Mouse (Mus musculus): ENCODE data around the gene Setmar. TPM values are rescaled to one million over a fixed set of nuclear protein-coding genes. Genes with fewer than 3 reads are reported as not detected.

The Setmar gene
- polyA plus RNA-seq, 1 experiment from 2014 or later = 6.9 TPM

GRCm38 (mm10) chr6:108065583-108065982 lies 738 bp downstream of the Setmar start:
- Histone ChIP-seq H3K9me3 (ENCODE audit: low read depth, low read length) (no peaks in the 10 kb centered on the region), H3K4me2 (peak overlapping the region; percentile 64), H3K27ac (ENCODE audit: low read depth) (peak overlapping the region; percentile 82), H3K36me3 (ENCODE audit: insufficient read depth) (no peaks in the 10 kb centered on the region), H3K9ac (no peak overlapping the region), H3K27me3 (ENCODE audit: insufficient read depth, low read length) (no peaks in the 10 kb centered on the region), H3K4me1 (ENCODE audit: insufficient read depth) (no peaks in the 10 kb centered on the region), H3K4me3 (ENCODE audit: low read depth, low read length) (peak overlapping the region; percentile 48)
- DNase-seq (peak; percentile 92), ATAC-seq (ENCODE audit: insufficient read depth) (no peak)
- peak; percentile 64 for TF ChIP-seq CTCF (IDR thresholded peaks at IDR 0.05; ENCODE audit: low read depth)
- 18% methylated on average over 6 of the region's 6 CpGs for whole genome bisulfite sequencing

- no peaks in the 10 kb centered on the region for H3K9me3 ChIP-seq (ENCODE audit: low read depth, low read length)
- H3K27ac ChIP-seq (ENCODE audit: low read depth) = no peak overlapping the region
- no peak for ATAC-seq (ENCODE audit: insufficient read depth)
- no peaks in the 10 kb centered on the region for H3K36me3 ChIP-seq (ENCODE audit: insufficient read depth)
- H3K4me1 ChIP-seq (ENCODE audit: insufficient read depth) = no peaks in the 10 kb centered on the region
- no peak overlapping the region for H3K4me3 ChIP-seq (ENCODE audit: low read depth, low read length)
- no peaks in the 10 kb centered on the region for H3K27me3 ChIP-seq (ENCODE audit: insufficient read depth, low read length)
- DNase-seq = no peak
- 93% methylated on average over 7 of the region's 7 CpGs for WGBS
- no peak for TF ChIP-seq CTCF (IDR thresholded peaks at IDR 0.05; ENCODE audit: low read depth)
- no peak overlapping the region for H3K4me2 ChIP-seq
- H3K9ac ChIP-seq = no peak overlapping the region
These were observed 6.1 kb downstream of the Setmar start for GRCm38 (mm10) chr6:108070947-108071346.

- H3K36me3 ChIP-seq (ENCODE audit: insufficient read depth) = 0 out of 2 replicates have a peak, but pooled peaks cover 3% of the 10 kb centered on the region
- TF ChIP-seq CTCF (IDR thresholded peaks at IDR 0.05; ENCODE audit: low read depth) = no peak
- H3K9ac ChIP-seq = no peak overlapping the region
- no peaks in the 10 kb centered on the region for H3K27me3 ChIP-seq (ENCODE audit: insufficient read depth, low read length)
- no peak for DNase-seq
- no peak overlapping the region for H3K4me2 ChIP-seq
- WGBS = 65% methylated on average over 5 of the region's 5 CpGs
- ATAC-seq (ENCODE audit: insufficient read depth) = no peak
- no peak overlapping the region for H3K4me3 ChIP-seq (ENCODE audit: low read depth, low read length)
- no peaks in the 10 kb centered on the region for H3K4me1 ChIP-seq (ENCODE audit: insufficient read depth)
- H3K27ac ChIP-seq (ENCODE audit: low read depth) = no peak overlapping the region
- no peaks in the 10 kb centered on the region for H3K9me3 ChIP-seq (ENCODE audit: low read depth, low read length)
These were observed 8.2 kb downstream of the Setmar start for GRCm38 (mm10) chr6:108073071-108073470.

GRCm38 (mm10) chr6:108073931-108074330 lies 9.1 kb downstream of the Setmar start:
- 87% methylated on average over 2 of the region's 2 CpGs for WGBS
- Histone ChIP-seq H3K4me3 (ENCODE audit: low read depth, low read length) (no peak overlapping the region), H3K9me3 (ENCODE audit: low read depth, low read length) (no peaks in the 10 kb centered on the region), H3K27ac (ENCODE audit: low read depth) (no peak overlapping the region), H3K27me3 (ENCODE audit: insufficient read depth, low read length) (no peaks in the 10 kb centered on the region), H3K4me1 (ENCODE audit: insufficient read depth) (no peaks in the 10 kb centered on the region), H3K36me3 (ENCODE audit: insufficient read depth) (0 out of 2 replicates have a peak, but pooled peaks cover 3% of the 10 kb centered on the region), H3K9ac (no peak overlapping the region), H3K4me2 (no peak overlapping the region)
- DNase-seq = no peak
- TF ChIP-seq CTCF (IDR thresholded peaks at IDR 0.05; ENCODE audit: low read depth) = no peak
- ATAC-seq (ENCODE audit: insufficient read depth) = no peak

- Histone ChIP-seq H3K36me3 (ENCODE audit: insufficient read depth) (0 out of 2 replicates have a peak, but pooled peaks cover 3% of the 10 kb centered on the region), H3K4me2 (no peak overlapping the region), H3K27me3 (ENCODE audit: insufficient read depth, low read length) (no peaks in the 10 kb centered on the region), H3K27ac (ENCODE audit: low read depth) (no peak overlapping the region), H3K9me3 (ENCODE audit: low read depth, low read length) (no peaks in the 10 kb centered on the region), H3K4me3 (ENCODE audit: low read depth, low read length) (no peak overlapping the region), H3K9ac (no peak overlapping the region), H3K4me1 (ENCODE audit: insufficient read depth) (no peaks in the 10 kb centered on the region)
- TF ChIP-seq CTCF (IDR thresholded peaks at IDR 0.05; ENCODE audit: low read depth) = no peak
- DNase-seq (no peak), ATAC-seq (ENCODE audit: insufficient read depth) (no peak)
- 86% methylated on average over 10 of the region's 10 CpGs for WGBS
These were observed 9.8 kb downstream of the Setmar start for GRCm38 (mm10) chr6:108074624-108075023.

- Histone ChIP-seq H3K36me3 (ENCODE audit: insufficient read depth) (0 out of 2 replicates have a peak, but pooled peaks cover 3% of the 10 kb centered on the region), H3K4me2 (no peak overlapping the region), H3K4me3 (ENCODE audit: low read depth, low read length) (no peak overlapping the region), H3K27me3 (ENCODE audit: insufficient read depth, low read length) (no peaks in the 10 kb centered on the region), H3K4me1 (ENCODE audit: insufficient read depth) (no peaks in the 10 kb centered on the region), H3K27ac (ENCODE audit: low read depth) (no peak overlapping the region), H3K9me3 (ENCODE audit: low read depth, low read length) (no peaks in the 10 kb centered on the region), H3K9ac (no peak overlapping the region)
- ATAC-seq (ENCODE audit: insufficient read depth) (no peak), DNase-seq (no peak)
- 93% methylated on average over 7 of the region's 7 CpGs for WGBS
- TF ChIP-seq CTCF (IDR thresholded peaks at IDR 0.05; ENCODE audit: low read depth) = no peak
These were observed 11.0 kb downstream of the Setmar start for GRCm38 (mm10) chr6:108075857-108076256.

- Histone ChIP-seq H3K4me2 (no peak overlapping the region), H3K9me3 (ENCODE audit: low read depth, low read length) (no peaks in the 10 kb centered on the region), H3K36me3 (ENCODE audit: insufficient read depth) (no peaks in the 10 kb centered on the region), H3K9ac (no peak overlapping the region), H3K4me3 (ENCODE audit: low read depth, low read length) (no peak overlapping the region), H3K27ac (ENCODE audit: low read depth) (no peak overlapping the region), H3K4me1 (ENCODE audit: insufficient read depth) (no peaks in the 10 kb centered on the region), H3K27me3 (ENCODE audit: insufficient read depth, low read length) (no peaks in the 10 kb centered on the region)
- no peak for ATAC-seq (ENCODE audit: insufficient read depth)
- no peak for TF ChIP-seq CTCF (IDR thresholded peaks at IDR 0.05; ENCODE audit: low read depth)
- DNase-seq = no peak
- 50% methylated on average over 1 of the region's 1 CpGs for WGBS
These were observed 26.5 kb downstream of the Setmar start for GRCm38 (mm10) chr6:108091296-108091695.

- no peak for ATAC-seq (ENCODE audit: insufficient read depth)
- H3K9me3 ChIP-seq (ENCODE audit: low read depth, low read length) = no peaks in the 10 kb centered on the region
These were observed 27.8 kb downstream of the Setmar start for GRCm38 (mm10) chr6:108092646-108093045.

More at GRCm38 (mm10) chr6:108092646-108093045, 27.8 kb downstream of the Setmar start:
- no peak for DNase-seq
- Histone ChIP-seq H3K27ac (ENCODE audit: low read depth) (no peak overlapping the region), H3K4me1 (ENCODE audit: insufficient read depth) (no peaks in the 10 kb centered on the region), H3K36me3 (ENCODE audit: insufficient read depth) (no peaks in the 10 kb centered on the region), H3K4me2 (no peak overlapping the region), H3K9ac (no peak overlapping the region), H3K4me3 (ENCODE audit: low read depth, low read length) (no peak overlapping the region), H3K27me3 (ENCODE audit: insufficient read depth, low read length) (no peaks in the 10 kb centered on the region)
- WGBS = 82% methylated on average over 3 of the region's 3 CpGs
- TF ChIP-seq CTCF (IDR thresholded peaks at IDR 0.05; ENCODE audit: low read depth) = no peak
